Mouse (Mus musculus): ENCODE data around the gene Elf2.
"Not testable (repeated sequence)": the region's sequence is repeated elsewhere in the genome, so short reads cannot be mapped to it uniquely, and the experiment has no call there.

Elf2 gene

GRCm38 (mm10) chr3:51333234-51333889, 7.1 kb downstream of the Elf2 start:
- peak in 1 of 2 experiments; percentile 24 for DNase-seq (ENCODE audit: low spot score in 2 of 2)

DNA sequence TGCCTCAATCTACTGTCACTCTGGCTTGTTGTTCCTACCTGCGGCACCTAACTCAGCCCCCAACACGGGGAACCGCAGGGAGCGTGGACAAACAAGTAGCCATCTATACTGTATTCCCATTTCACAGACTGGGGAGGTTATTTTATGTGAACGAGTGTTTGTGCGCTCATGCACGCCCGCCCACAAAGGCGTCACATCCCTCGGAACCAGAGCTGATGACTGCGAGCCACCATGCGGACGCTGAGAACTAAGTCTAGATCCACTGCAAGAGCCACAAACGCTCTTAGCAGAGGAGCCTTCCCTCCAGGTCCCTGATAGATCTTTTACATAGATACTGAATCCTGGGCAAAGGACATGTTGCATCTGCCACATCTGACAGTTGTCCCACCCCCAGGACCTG, 10.4 kb downstream of the Elf2 start:
- no peak for DNase-seq (ENCODE audit: low spot score in 2 of 2)

GRCm38 (mm10) chr3:51328546-51328945, 11.9 kb downstream of the Elf2 start:
- no peak for DNase-seq (ENCODE audit: low spot score in 2 of 2)

DNA sequence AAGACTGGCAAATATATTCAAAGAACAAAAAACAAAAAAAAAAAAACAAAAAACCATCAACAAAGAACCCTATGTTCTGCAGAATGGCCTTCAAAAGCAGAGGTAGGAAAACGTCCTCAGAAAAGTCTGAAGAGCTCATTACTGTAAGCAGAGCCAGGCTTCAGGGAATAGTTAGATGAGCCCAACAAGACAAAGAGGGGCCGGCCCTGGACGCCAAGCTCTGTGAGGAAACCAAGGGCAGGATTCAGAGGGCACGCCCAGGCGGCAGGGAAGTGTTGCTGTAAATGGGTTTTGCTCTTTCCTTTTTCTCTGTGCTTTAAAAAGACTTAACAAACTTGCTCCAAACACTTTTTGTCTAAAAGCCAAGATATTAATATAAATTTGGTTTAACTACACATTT, 12.6 kb downstream of the Elf2 start:
- DNase-seq (ENCODE audit: low spot score in 2 of 2) = no peak

GRCm38 (mm10) chr3:51327429-51327797, 13.1 kb downstream of the Elf2 start:
- no peak for DNase-seq (ENCODE audit: low spot score in 2 of 2)

- no peak for DNase-seq (ENCODE audit: low spot score in 2 of 2)
These were observed 13.6 kb downstream of the Elf2 start for GRCm38 (mm10) chr3:51326664-51327428.

GRCm38 (mm10) chr3:51325475-51325874, 15.0 kb downstream of the Elf2 start:
- no peak for DNase-seq (ENCODE audit: low spot score in 2 of 2)

DNA sequence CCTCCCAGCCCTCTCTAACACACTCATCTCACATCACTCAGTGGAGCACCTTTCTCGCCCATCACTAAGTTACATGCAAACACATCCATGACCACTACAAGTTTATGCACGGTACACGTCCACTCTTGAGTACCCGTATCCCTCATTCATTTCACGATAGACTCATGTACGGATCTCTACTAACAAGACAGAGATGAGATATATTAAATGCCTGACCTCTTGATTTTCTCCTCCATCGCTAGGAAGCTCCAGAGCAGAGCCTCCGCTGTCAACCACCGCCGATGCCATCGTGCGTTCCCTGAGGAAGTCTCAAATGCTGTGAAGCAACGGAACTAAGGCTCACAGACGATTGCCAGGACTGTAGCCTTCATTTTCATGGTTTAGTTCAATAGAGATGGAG, 17.5 kb downstream of the Elf2 start:
- no peak for DNase-seq (ENCODE audit: low spot score in 2 of 2)

DNA sequence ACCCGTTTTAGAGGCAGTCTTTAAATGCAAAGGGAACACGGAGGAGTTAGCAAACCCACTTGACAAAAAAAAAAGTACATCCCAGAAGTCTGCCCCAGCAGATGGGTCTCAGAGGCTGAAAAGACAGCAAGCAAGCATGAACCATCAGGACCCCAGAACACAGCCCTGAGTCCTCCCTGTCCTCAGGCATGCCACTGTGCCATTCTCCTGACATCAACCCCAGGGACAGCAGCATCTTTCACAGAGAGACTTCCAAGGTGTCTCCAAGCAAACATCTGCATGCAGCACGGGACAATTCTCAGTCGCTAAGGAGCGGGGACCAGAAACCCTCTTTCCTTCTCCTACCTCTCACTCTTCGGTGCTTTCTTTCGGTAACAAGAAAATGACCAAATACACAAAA, 18.1 kb downstream of the Elf2 start:
- DNase-seq (ENCODE audit: low spot score in 2 of 2) = no peak

DNA sequence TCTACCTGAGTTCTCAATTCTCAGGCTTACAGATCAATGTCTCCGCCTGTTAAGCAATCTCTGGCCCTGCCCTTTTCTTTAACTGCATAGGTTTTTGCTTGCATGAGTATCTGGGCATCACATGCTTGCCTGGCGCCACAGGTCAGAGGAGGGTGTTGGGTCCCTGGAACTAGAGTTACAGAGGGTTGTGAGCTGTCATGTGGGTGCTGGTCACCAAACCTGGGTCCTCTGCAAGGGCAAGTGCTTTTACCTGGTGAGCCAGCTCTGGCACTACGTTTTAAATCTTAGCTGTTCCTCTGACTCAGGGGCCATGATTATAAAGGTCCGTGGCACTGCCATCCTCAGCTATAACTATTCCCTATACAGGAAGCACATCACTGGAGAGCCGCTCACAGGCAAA, 19.3 kb downstream of the Elf2 start:
- DNase-seq (ENCODE audit: low spot score in 2 of 2) = no peak

GRCm38 (mm10) chr3:51318053-51318452, 22.4 kb downstream of the Elf2 start:
- DNase-seq (ENCODE audit: low spot score in 2 of 2) = not testable (repeated sequence)

GRCm38 (mm10) chr3:51316876-51317275, 23.6 kb downstream of the Elf2 start:
- no peak for DNase-seq (ENCODE audit: low spot score in 2 of 2)

GRCm38 (mm10) chr3:51311638-51312037, 28.8 kb downstream of the Elf2 start:
- DNase-seq (ENCODE audit: low spot score in 2 of 2) = no peak

GRCm38 (mm10) chr3:51310098-51310497, 30.4 kb downstream of the Elf2 start:
- no peak for DNase-seq (ENCODE audit: low spot score in 2 of 2)

GRCm38 (mm10) chr3:51306621-51307020, 33.8 kb downstream of the Elf2 start:
- no peak for DNase-seq (ENCODE audit: low spot score in 2 of 2)

DNA sequence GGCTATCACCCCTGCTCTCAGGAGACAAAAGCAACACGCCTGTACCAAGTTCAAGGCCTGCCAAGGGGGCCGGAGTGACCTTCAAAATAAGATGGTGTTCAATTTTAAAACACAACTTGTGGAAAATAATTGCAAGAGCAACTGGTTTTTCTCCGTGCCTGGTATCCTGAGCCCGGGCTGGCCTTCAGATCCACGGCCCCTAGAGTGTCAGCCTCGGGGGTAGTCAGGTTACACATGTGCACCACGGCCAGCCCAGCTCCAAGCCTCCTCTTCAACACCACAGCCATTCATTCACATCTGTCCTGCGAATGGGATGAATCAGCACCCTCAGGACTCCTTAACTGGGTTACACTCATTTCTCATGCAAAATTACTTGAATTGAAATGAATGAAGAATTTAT, 34.5 kb downstream of the Elf2 start:
- no peak for DNase-seq (ENCODE audit: low spot score in 2 of 2)

DNA sequence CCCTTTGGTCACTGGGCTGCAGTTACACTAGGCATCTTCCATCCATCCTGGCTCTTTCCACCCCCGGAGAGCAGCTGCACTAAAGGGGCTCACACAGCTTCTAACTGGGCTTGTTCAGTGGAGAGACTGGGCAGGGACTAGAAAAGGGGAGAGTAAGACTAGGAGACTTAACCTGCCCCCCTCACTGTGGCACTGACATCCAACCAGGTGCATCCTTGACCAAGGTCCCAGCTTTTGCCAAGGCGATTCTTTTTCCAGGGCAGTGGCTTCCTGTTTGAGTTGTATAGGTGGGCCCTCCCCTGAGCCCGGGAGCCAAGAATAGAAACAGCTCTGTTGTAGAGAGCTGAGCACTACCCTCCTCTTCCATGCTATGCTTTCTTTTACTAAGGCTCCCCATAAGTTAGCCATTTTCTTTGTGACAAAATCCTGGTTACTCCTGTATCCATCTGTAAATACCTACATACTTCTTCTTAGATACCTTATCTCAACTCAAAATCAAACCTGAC, 37.4 kb downstream of the Elf2 start:
- no peak for DNase-seq (ENCODE audit: low spot score in 2 of 2)

DNA sequence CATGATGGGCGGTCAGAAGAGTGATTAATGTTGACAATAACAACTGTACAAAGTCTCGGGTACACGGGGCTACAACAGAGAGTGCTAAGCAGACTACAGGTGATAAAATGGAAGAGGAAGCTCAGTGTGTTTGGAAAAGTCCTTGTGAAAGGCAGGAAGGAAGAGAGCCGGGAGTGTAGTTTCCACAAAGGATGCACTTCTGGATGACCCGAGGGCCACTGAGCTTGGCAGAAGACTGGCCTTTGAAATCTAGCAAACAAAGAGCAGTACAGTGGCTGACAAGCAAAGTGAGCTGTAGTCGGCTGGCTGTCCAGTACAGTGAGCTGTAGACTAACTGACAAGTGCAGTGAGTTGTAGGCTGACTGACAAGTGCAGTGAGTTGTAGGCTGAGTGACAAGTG, 38.9 kb downstream of the Elf2 start:
- DNase-seq (ENCODE audit: low spot score in 2 of 2) = no peak

DNA sequence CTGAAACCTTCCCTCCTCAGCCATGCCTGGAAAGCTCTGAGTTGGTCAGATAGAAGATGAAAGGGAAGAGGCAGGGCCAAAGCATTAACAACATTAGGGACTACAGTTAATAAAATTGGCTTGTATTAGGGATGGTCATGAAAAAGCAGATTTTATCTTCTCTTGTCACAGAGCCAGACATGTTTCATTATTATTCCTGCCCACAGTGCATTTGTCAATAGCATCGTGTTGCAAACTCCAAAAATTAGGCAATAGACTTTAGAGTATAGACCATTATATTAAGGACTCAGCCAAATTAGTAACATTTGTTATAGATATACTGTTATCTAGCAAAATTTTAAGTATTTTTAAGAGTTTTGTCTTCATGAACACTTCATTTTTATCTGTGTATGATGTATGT, 43.7 kb downstream of the Elf2 start:
- DNase-seq (ENCODE audit: low spot score in 2 of 2) = no peak

GRCm38 (mm10) chr3:51295225-51295624, 45.2 kb downstream of the Elf2 start:
- DNase-seq (ENCODE audit: low spot score in 2 of 2) = no peak

DNA sequence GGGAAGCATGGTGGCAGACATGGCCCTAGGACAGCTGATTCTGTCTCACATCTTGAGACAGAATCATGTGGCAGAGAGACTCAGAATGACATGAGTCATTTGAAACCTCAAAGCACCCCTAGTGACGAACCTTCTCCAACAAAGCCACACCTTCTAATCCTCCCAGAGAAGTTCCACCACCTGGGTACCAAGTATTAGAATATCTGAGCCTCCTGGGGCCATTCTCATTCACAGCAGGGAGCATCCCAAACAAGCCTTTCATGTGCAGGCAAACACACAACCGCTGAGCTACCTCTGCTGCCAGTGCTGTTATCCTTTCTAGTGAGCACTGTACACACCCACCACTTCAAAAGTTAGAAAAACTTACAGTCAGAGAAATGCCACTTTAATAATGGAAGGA, 46.2 kb downstream of the Elf2 start:
- no peak for DNase-seq (ENCODE audit: low spot score in 2 of 2)

DNA sequence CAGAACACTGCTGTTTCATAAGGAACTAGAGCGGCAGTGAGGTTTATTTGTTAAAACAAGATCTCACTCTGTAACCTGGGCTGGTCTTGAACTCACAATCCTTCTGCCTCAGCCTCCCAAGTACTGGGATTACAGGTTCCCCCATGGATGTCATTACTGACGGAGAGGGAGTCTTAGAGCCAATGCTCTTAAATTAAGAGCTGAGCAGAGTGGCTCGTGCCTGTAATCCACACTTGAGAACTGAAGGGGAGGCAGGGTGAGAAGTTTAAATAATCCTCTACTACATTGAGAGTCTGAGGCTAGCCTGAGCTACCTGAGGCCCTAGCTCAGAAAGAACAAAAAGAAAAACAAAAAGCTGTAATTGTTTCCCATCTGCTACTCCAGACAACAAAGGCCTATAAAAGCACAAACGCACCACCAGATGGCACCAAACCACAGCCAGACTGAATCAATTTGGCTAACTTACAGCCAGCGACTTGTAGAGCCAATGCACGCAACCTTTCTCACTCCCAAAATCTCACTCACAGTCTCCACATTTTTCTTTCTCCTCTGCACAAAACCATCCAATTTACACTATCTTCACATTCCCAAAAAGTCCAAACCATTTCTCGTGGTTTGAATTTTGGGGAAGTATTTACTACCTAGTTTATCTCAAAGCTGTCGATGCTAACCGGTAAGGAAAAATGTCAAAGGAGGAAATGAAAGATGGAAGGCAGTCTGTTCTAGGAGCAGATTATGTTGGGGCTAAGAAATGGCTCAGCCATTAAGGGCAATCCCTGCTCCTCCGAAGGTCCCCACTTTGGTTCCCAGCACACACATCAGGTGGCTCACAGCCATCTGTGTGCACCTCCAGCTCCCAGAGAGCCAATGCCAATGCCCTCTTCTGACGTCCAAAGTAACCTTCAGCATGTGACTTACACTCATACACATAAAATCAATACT, 51.3 kb downstream of the Elf2 start:
- DNase-seq (ENCODE audit: low spot score in 2 of 2) = peak; percentile 52 to 72

All from spleen, postnatal 14 days (tissue).